Mouse (Mus musculus) megakaryocyte, embryonic 14.5 days (primary cell): Measurements from ENCODE around the gene Hist1h2ap. TPM values are rescaled to one million over a fixed set of nuclear protein-coding genes. Genes with fewer than 3 reads are reported as not detected.
"Not testable (repeated sequence)": the region's sequence is repeated elsewhere in the genome, so short reads cannot be mapped to it uniquely, and the experiment has no call there.

Experiments used
- H3K27me3 ChIP-seq: replicated peaks from 2 replicates; pipeline ENCODE3; 2012; ENCODE audit warnings: inconsistent platforms
- H3K36me3 ChIP-seq: replicated peaks from 2 replicates; pipeline ENCODE3; 2012; ENCODE audit warnings: low read length, inconsistent platforms, mixed read lengths
- H3K4me1 ChIP-seq: 2 replicates; pipeline ENCODE4 v1.6.1; 2012; ENCODE audit warnings: inconsistent platforms
- H3K4me3 ChIP-seq: replicated peaks from 2 replicates; pipeline ENCODE3; 2012; ENCODE audit warnings: moderate library complexity, mild to moderate bottlenecking, inconsistent platforms
- H3K9me3 ChIP-seq: 2 replicates; pipeline ENCODE4 v1.6.1; 2012; ENCODE audit warnings: inconsistent platforms
- FLI1 ChIP-seq: IDR thresholded peaks from 2 replicates; pipeline ENCODE4 v1.6.1; 2012; ENCODE audit warnings: low read length, inconsistent platforms, mixed read lengths
- GATA1 ChIP-seq: IDR thresholded peaks from 3 replicates; pipeline ENCODE4 v1.6.1; 2012; ENCODE audit warnings: mixed read lengths, low read length, inconsistent platforms, borderline replicate concordance
- polyA plus RNA-seq: library from polyadenylated mRNA; stranded (reverse); fragments of >175 nt; gene quantifications from 2 replicates; pipeline ENCODE4 v1.2.3, GENCODE M21; 2012; ENCODE audit warnings: low replicate concordance; ENCODE audit not compliant: insufficient read depth

Gene Hist1h2ap
- polyA plus RNA-seq, 1 experiment, result 11,665 TPM

GRCm38 (mm10) chr13:21847883-21848282 is 14.6 kb upstream of the Hist1h2ap start:
- Histone ChIP-seq H3K27me3 (no peaks in the 10 kb centered on the region), H3K9me3 (no peaks in the 10 kb centered on the region), H3K36me3 (no peaks in the 10 kb centered on the region), H3K4me1 (peaks cover 23% of the 10 kb centered on the region), H3K4me3 (no peak overlapping the region)
- TF ChIP-seq GATA1, result no peak
- TF ChIP-seq FLI1, result no peak

DNA sequence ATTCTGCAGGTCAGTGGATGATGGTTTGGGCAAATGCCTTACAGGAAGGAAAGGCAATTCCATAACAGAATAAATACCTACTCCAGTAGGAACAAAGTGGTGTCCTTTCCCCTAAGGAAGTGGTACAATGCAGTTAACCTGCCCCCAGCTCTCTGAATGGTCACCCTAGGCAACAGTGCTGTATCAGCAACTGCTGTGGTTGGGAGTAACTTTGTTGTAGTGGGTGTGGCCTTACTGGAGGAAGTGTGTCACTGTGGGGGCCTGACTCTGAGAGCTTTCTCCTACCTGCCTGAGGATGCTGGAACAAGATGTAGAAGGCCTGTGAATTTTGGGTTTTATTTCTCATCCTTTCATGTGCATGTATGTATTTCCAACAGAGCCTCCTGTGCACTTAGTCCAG is 13.0 kb upstream of the Hist1h2ap start:
- not testable (repeated sequence) for H3K27me3 ChIP-seq, H3K36me3 ChIP-seq, H3K9me3 ChIP-seq

GRCm38 (mm10) chr13:21840508-21840907 is 7.2 kb upstream of the Hist1h2ap start:
- H3K27me3 ChIP-seq, H3K4me1 ChIP-seq, H3K36me3 ChIP-seq, H3K4me3 ChIP-seq, H3K9me3 ChIP-seq: not testable (repeated sequence)

More for the DNA sequence above, 13.0 kb upstream of the Hist1h2ap start:
- not testable (repeated sequence) for H3K4me1 ChIP-seq, H3K4me3 ChIP-seq

GRCm38 (mm10) chr13:21831418-21832394 is 1.6 kb downstream of the Hist1h2ap start, which contains the start of gene Hist1h4n:
Gene Hist1h4n, minus strand, starts transcription at chr13:21832196.
- H3K27me3 ChIP-seq, H3K9me3 ChIP-seq, H3K36me3 ChIP-seq: not testable (repeated sequence)
- Histone ChIP-seq H3K4me3 (peak within 1 kb of the TSS; percentile 76), H3K4me1 (peaks cover 11% of the 10 kb centered on the region)

DNA sequence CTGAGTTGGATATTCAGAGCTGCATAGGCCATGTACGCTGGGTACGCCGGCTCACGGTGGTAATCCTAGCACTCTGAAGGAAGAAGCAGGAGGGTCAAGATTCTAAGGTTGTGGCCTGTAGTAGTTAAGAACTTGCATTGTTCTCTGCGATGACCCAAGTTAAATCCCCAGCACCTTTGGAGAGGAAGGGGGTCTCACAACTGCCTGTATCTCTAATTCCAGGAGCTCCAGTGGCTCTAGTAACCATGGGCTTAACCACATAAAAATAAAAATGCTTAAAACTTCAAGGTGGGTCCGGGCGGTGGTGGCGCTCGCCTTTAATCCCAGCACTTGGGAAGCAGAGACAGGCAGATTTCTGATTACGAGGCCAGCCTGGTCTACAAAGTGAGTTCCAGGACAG is 3.0 kb downstream of the Hist1h2ap start:
- peaks cover 3% of the 10 kb centered on the region for H3K36me3 ChIP-seq
- H3K4me1 ChIP-seq, result peaks cover 11% of the 10 kb centered on the region
- H3K4me3 ChIP-seq, result peak overlapping the region; percentile 85
- no peaks in the 10 kb centered on the region for H3K9me3 ChIP-seq
- TF ChIP-seq FLI1 (no peak), GATA1 (no peak)
- H3K27me3 ChIP-seq, result no peaks in the 10 kb centered on the region

DNA sequence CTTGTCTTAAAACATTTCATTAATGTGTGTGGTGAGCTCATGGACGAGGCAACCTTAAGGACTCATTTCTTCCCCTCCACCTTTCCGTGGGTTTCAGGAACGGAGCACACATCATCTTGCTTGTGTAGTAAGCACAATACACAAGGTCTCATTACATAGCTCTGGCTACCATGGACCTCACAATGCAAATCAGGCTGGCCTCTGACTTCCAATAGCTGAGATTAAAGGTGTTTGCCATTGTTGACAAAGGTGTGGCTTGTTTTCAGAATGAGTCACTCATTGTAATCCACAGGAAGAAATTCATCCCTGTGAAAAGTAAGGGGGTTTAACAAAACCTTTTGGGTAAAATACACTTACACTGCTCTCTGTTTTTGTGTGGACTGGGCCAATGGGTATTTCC is 4.8 kb downstream of the Hist1h2ap start:
- H3K36me3 ChIP-seq, result peaks cover 3% of the 10 kb centered on the region
- H3K27me3 ChIP-seq, result no peaks in the 10 kb centered on the region
- H3K4me3 ChIP-seq, result peak overlapping the region; percentile 8
- H3K9me3 ChIP-seq, result no peaks in the 10 kb centered on the region
- TF ChIP-seq GATA1, result no peak
- no peak for TF ChIP-seq FLI1
- peaks cover 11% of the 10 kb centered on the region for H3K4me1 ChIP-seq

DNA sequence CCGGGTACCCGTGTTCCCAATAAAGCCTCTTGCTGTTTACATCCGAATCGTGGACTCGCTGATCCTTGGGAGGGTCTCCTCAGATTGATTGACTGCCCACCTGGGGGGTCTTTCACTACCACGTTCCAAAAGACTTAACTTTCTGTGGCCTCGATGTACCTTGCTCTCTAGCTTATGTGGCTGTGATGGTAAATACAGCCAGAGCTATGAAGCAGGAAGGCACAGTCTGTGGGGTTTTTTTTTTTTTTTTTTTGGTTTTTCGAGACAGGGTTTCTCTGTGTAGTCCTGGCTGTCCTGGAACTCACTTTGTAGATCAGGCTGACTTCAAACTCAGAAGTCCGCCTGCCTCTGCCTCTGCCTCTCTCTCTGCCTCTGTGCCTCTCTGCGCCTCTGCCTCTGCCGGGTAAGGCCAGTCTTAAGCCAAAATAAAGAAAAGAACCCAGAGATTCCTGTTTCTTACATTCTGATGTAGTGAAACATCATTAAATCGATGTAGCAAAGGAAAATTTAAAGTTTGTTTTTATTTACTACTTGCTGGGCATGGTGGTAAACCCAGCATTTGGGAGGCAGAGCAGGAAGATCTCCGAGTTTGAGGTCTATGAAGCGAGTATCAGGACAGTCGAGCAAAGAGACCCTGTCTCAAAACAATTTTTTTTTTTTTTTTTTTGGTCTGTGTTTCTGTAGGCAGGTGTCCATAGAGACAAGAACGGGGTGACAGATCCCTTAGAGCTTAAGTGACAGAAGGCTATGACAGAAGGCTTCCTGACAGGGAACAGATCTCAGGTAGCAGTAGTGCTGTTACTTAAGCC is 13.0 kb downstream of the Hist1h2ap start:
- H3K4me1 ChIP-seq, result peaks cover 12% of the 10 kb centered on the region
- H3K36me3 ChIP-seq, H3K4me3 ChIP-seq, H3K9me3 ChIP-seq, H3K27me3 ChIP-seq: not testable (repeated sequence)

DNA sequence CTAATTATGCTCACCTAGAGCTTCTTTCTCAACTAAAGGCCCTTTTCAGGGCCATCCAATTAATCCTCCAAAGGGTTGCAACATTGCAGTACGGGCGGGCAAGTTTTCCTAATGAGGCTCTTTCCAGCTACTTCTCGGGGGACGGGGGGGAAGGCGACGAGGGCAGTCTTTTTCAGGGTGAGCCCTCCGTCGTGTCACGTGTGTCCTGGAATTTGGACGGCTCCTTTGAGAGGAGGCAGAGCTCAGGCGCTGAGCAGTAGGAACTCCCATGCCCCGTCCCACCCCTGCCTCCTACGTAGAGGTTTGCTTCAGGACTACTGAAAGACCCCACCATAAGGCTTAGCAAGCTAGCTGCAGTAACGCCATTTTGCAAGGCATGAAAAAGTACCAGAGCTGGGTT is 21.2 kb downstream of the Hist1h2ap start:
- H3K4me3 ChIP-seq, result peak overlapping the region; percentile 83
- not testable (repeated sequence) for H3K36me3 ChIP-seq, H3K9me3 ChIP-seq, H3K4me1 ChIP-seq, H3K27me3 ChIP-seq

DNA sequence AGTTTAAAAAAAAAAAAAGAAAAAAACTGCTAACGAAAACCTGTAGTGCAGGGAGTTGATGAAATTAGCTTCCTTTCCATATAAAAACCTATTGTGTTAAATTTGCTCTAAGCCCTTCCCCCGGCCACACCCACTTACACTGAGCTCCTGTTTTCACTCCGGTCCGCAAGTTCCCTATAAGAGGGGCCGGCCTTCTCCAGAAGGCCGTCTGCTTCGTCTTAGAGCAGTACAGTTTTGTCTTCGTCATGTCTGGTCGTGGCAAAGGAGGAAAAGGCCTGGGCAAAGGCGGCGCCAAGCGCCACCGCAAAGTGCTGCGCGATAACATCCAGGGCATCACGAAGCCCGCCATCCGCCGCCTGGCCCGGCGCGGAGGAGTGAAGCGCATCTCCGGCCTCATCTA is 21.8 kb downstream of the Hist1h2ap start, which contains the start of gene Hist1h4m:
Gene Hist1h4m (plus strand): TSS at position 208 of the 400 bp plus-strand sequence.
- H3K4me3 ChIP-seq, result peak within 1 kb of the TSS; percentile 83
- not testable (repeated sequence) for H3K27me3 ChIP-seq, H3K36me3 ChIP-seq, H3K9me3 ChIP-seq, H3K4me1 ChIP-seq

DNA sequence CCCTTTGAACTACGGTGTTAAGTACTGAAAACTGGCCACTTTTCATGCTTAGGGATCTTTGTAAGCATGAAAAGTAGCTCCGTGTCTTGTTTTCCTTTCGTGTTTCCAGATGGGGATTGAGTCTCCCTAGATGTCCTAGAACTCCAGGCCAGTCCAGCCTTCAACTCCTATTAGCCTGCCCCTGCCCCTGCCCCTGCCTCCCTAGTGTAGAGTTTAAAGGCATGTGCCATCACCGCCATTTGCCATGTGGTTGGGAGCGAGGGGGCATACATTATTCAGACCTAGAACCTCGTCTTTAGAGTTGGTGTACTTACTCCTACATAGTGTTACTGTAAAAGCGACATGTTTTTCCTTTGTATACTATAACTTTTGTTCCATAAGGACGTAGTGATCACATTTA is 22.2 kb downstream of the Hist1h2ap start:
- H3K4me3 ChIP-seq, result not testable (repeated sequence)

GRCm38 (mm10) chr13:21810073-21810472 is 23.2 kb downstream of the Hist1h2ap start, which contains the start of the genes Hist1h2bq and Hist1h2ao:
Gene Hist1h2bq, minus strand, starts transcription at chr13:21810197.
Gene Hist1h2ao, plus strand, starts transcription at chr13:21810465.
- not testable (repeated sequence) for H3K4me1 ChIP-seq, H3K36me3 ChIP-seq, H3K4me3 ChIP-seq, H3K9me3 ChIP-seq, H3K27me3 ChIP-seq

More for the DNA sequence above, 22.2 kb downstream of the Hist1h2ap start:
- H3K9me3 ChIP-seq, H3K4me1 ChIP-seq, H3K36me3 ChIP-seq, H3K27me3 ChIP-seq: not testable (repeated sequence)

DNA sequence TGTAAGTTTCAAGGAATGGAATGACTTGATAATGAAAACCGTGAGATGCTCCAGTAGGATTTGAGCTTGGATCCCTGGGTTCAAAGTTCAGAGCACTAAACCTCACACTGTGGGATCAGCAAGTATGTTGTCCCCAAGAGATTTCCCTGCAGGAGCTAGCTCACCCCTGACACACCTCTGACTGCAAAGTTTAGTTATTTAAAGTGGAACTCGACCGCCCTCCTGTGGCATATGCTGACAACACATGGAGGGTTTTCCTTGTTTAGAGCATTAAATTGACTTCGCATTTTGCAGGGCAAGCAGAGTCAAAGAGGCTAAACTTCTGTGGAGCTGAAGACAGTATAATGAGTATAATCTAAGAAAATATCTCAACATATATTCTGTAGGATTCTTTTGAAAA is 30.2 kb downstream of the Hist1h2ap start:
- H3K9me3 ChIP-seq, H3K4me1 ChIP-seq: not testable (repeated sequence)

GRCm38 (mm10) chr13:21797163-21797562 is 36.1 kb downstream of the Hist1h2ap start:
- not testable (repeated sequence) for H3K36me3 ChIP-seq, H3K27me3 ChIP-seq, H3K4me3 ChIP-seq, H3K4me1 ChIP-seq, H3K9me3 ChIP-seq

More for the DNA sequence above, 30.2 kb downstream of the Hist1h2ap start:
- H3K27me3 ChIP-seq, H3K36me3 ChIP-seq, H3K4me3 ChIP-seq: not testable (repeated sequence)
